Mouse (Mus musculus) cerebellum, adult (tissue): ENCODE data around the gene Hist2h2aa2.
"Not testable (repeated sequence)": the region's sequence is repeated elsewhere in the genome, so short reads cannot be mapped to it uniquely, and the experiment has no call there.

ENCODE experiments used
- ATAC-seq: cut with Nextera tagmentation; 2 replicates; pipeline ENCODE4 v1.9.2; 2017; ENCODE audit warnings: mild to moderate bottlenecking, moderate library complexity, mixed read lengths; ENCODE audit not compliant: insufficient number of reproducible peaks, low FRiP score, low TSS enrichment

Hist2h2aa2 gene

DNA sequence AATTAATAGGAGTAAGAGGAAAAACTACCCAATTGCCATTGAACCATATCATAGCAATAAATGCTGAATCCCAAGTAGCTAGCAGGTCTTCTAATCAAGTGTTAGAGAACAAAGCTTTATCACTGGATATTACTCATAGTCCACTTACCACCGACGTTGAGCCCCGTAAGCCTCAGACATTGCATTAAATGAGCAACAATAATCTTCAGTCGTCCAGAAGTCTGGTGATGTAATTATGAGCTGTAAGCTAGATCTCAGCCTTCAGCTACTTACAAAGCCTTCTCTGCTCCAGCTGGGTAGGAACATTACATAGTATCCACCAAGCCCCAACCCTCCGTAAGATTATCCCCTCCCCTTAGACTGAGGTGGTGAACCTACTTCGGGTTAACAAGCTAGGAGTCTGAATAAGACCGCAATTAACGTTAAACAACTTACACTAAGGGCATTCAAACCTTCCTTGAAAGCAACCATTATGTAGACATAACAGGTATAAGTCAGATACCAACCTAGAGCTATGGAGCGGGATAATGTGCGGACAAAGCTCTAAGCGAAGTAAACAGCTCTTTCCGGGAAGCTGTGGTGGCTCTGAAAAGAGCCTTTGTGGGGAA lies 2.1 kb downstream of the Hist2h2aa2 start:
- no peak for ATAC-seq

DNA sequence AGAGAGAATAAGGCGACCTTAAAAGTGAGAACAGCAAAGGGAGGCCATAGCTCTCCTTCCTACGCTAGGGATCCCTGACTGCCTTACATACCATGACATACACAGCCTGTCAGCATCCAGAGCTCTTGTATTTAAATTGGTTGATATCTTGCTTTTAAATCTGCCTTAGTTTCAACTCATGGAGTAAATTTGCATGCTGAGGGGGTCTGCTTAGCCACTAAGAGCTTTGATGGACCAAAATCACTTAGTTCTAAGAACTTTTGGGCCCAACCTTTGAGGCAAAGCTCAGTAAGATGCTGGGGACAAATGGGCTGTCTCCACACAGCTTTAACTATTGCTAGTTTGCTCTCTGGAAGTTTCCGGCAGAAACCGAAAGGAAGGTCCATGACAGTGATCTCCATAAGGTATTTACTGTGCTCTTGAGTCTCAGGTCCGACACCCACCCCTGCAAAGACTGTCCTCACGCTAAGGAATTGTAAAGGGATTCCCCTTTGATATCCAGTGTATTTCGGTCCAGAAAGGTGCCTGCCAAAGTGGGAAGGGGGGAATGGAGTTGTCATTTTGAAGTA lies 2.7 kb downstream of the Hist2h2aa2 start:
- ATAC-seq = no peak

DNA sequence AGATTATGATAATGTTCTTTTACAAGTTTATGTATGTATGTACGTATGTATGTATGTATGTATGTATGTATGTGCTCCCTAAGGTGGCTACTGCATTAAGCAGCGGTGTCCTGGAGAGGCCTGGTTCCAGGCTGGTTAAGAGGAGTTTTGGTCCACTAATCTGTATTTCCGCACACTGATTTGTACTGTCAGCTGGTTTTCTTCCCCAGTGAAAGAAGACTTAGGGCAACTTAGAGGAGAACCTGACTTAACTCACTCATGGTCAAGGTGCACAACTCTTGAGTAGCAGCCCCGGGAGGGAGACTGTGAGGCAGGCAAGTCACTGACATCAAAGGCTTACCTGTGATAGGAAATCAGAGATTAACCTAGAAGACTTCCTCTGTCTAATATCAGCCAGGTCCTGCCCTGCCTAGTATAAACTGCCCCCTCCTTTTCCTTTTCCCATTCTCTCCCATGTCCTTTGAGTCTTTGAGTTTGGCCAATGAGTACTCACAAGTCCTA lies 3.2 kb downstream of the Hist2h2aa2 start:
- ATAC-seq = no peak

GRCm38 (mm10) chr3:96235836-96236235 lies 4.2 kb downstream of the Hist2h2aa2 start:
- no peak for ATAC-seq

DNA sequence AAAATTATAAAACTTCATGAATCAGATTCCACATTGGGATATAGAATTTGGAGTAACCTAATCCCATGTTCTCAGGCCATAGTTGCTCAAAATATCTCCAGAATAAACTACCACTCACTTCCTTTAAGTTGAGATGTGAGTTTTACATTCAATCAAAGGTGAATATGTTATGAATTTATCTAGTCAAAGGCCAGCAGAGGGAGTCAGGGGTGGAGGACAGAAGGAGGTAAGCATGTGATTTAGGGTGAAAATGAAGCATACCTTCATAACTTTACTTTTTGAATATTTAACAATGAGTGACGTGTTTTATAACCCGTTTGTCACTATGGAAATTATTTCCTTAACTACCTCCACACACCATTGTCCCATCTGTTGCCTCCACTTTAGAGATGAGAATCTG lies 5.2 kb downstream of the Hist2h2aa2 start:
- ATAC-seq = no peak

DNA sequence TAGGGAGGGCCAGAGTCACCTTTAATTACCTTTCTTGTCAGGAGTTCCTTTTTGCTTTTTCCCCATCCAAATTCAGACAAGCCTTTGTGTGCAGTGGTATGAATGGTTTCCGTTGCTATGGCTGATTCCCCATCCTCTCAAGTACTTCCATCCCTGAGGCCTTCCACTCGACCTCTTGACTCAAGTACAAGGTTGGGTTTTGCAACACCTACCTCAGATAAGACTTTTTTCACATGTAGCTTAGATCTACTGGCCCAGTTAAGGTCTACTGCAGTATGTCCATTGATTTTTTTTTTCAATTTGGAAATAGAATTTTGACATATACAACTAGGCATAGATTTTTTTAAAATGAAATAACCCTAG lies 8.3 kb downstream of the Hist2h2aa2 start:
- no peak for ATAC-seq

DNA sequence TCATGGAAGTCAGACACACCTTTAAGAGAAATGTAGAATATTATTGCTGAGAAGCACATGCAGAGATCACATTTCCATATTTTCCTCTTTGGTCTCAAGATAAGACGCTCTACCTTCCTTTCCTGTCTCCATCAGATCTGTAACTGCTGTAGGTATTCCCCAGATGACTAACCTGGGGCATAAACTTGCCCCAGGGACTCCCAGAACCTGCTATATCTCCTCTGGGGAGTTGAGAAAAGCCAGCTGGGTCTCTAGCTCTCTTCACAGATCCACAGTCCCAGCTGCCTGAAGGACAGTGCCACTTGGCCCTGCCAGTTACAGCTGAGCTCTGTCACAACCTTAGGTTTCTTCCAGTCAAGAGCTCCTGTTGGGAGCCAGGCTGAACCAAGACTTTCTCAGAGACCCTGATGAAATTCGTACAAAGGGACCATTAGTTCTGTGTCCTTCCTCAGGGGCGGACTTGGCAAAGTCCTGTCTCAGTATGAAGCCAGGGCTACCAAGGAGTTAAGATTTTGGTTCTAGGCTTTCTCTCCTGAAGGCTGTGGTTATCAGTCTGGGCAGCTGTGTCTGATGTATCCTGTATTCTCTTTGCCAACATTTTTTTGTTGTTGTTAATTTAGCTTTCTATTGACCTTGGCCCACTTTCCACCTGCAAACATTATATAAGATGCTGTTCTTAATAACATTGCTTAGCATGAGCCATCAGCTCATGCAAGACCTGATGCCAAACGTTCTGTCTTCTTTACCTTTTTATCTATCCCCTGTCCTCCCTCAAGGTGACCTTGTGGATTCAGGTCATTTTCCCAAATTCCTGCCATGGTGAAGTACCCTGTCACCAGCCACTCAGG lies 8.9 kb downstream of the Hist2h2aa2 start:
- ATAC-seq = no peak

DNA sequence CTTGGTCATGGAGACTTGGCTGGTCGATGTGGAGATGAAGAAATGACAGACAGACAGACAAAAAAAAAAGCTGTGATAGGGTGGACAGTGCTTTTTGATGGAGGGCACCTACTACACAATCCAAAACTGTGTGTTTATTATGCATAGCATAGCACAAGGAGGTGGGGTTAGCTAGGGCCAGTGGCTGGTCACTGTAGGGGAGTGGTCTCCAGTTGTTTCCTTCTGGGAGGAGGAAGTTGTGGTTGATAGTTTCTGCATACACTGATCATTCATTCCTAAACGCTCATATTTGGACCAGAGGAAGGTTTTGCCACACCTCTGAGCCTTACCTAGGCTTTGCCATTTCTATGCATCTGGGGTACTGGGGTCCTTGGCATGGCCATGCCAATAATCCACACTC lies 9.7 kb downstream of the Hist2h2aa2 start:
- no peak for ATAC-seq

GRCm38 (mm10) chr3:96228828-96229227 lies 11.2 kb downstream of the Hist2h2aa2 start:
- ATAC-seq = no peak

DNA sequence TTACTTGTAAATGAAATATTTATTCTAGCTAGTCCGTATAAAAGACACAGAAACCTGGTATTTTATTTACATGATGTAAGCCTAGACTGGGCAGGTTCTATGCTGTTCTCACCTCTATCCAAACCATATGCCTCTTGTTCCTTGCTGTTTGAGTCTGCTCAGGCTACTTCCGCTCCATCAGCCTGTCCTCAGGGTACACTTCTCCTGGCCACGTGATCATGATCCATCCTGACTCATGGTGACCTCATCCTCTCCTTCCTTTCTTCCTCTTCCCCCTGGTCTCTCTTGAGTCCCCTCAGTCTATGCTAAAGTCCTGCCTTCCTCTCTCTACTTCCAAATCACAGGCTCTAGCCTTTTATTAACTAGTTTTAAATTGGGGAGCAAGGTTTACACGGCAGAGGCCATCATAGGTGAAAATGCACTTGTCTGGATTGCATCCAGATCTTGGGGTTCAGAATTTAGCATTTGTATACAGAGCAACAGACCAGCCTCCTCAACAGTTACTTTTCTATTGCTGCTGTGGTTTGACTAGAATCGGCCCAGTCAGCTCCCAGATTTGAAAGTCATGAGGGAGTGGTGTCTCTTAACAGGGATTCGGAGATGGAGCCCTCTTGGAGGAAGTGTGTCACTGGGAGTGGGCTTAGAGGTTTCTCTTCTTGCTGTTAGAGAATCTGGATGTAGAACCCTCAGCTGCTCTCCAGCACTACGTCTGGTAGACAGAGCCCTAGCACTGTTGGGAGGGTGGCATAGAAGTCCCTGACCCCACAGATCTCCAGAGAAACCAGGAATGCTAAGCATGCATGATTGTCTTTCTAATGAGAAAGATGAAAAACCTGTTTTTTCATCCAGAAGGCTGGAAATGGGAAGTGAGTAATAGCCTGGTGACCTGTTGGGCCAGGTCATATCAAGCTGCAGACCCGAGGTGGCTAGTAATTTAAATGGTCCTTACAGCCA lies 13.1 kb downstream of the Hist2h2aa2 start:
- ATAC-seq = no peak

DNA sequence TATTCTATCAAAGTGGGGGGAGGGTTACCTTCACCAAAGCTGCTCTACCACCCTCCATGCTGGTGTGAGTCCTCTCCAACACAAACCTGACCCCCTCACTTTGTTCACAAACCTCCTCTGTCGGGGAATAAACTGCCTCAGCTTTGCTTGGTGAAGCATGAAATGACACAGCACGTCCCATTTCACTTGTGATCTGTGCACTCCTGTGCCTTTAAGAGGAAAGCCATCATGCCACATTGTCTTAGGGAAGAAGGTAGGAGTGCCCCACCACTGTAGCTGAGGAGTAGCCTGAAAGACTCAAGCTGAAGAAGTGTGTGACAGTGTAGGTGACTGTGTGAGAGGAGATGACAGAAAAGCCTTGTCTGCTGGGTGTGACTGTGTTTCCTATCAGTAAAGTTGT lies 14.7 kb downstream of the Hist2h2aa2 start:
- ATAC-seq = no peak

- no peak for ATAC-seq
Observed at GRCm38 (mm10) chr3:96222774-96223173, 17.3 kb downstream of the Hist2h2aa2 start.

GRCm38 (mm10) chr3:96221640-96222038 lies 18.4 kb downstream of the Hist2h2aa2 start:
- no peak for ATAC-seq

GRCm38 (mm10) chr3:96220765-96221639 lies 19.1 kb downstream of the Hist2h2aa2 start, which contains the start of the genes Hist2h2ac and Hist2h2be:
TSS of gene Hist2h2ac (minus strand) at chr3:96220880.
TSS of gene Hist2h2be (plus strand) at chr3:96221119.
- peak; percentile 90 for ATAC-seq

DNA sequence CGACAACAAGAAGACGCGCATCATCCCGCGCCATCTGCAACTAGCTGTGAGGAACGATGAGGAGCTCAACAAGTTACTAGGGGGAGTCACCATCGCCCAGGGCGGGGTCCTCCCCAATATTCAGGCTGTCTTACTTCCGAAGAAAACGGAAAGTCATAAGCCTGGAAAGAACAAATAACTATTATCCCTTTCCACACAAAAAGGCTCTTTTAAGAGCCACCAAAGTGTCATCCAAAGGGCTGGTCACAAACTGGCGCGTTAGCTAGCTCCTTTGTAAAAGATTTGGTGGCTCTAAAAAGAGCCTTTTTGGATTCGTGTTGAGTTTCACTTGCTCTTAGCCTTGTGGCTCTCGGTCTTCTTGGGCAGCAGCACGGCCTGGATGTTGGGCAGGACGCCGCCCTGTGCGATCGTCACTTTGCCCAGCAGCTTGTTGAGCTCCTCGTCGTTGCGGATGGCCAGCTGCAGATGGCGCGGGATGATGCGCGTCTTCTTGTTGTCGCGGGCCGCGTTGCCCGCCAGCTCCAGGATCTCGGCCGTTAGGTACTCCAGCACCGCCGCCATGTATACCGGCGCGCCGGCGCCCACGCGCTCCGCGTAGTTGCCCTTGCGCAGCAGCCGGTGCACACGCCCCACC lies 19.8 kb downstream of the Hist2h2aa2 start:
- not testable (repeated sequence) for ATAC-seq

GRCm38 (mm10) chr3:96219661-96220130 lies 20.4 kb downstream of the Hist2h2aa2 start, which contains the start of the genes Bola1 and Hist2h2ab:
TSS of gene Bola1 (minus strand) at chr3:96219709.
TSS of gene Hist2h2ab (plus strand) at chr3:96219865.
- ATAC-seq = peak; percentile 89

- peak; percentile 17; the same call in 1 of the 2 replicates for ATAC-seq
Observed at GRCm38 (mm10) chr3:96219191-96219641, 20.9 kb downstream of the Hist2h2aa2 start.

DNA sequence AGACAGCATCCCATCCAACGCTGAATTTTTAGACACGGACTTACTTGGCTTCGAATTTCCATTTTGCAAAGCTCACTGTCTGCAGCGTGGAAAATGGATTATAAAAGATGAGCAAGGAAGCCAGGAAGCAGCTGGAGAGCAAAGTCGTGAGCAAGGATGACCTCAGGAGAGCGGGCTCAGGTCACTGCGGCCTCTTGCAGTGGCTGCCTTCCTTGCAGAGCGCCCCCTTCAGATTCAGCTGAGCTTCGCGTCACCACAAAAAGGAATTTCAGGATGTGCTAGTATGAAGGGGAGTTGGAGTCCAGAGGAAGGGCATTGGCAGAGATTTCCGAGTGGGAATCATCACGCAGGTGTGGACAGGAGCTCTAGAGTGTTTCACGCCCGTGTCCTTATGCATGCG lies 30.8 kb downstream of the Hist2h2aa2 start:
- no peak for ATAC-seq
